Mouse (Mus musculus) testis, postnatal 10 days (tissue): Measurements from ENCODE around the gene Fam102a.

Source experiments
- DNase-seq: peaks from one replicate; pipeline ENCODE4 v3.0.0; 2021; ENCODE audit warnings: low spot score

Fam102a gene

DNA sequence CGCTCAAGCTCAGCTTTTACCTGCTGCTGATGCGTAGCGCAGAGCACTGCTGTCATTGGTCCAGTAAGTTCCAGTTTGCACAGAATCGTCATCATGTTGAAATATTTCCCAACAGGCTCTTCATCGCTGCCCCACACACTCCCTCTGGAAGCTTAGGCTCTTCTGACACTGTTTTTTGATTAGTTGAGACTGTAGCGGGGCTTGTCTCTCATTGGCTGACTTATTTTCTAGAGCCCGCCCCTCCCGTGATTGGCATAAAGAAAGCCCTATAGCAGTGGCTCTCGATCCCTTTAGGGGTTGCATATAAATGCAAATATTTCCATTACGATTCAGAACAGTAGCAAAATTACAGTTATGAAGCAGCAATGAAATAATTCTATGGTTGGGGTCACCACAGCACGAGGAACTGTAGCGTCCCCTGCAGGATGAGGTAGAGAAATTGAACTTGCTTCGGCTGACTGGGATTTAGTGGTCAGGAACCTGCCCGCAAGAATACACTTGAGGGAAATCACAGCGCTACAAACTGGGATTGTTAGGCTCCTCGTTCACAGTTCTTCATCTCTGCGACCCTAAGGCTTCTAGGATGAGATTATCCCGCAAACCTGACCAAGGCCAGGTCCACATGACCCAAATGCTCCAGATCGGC is 46.4 kb downstream of the Fam102a start:
- no peak for DNase-seq

DNA sequence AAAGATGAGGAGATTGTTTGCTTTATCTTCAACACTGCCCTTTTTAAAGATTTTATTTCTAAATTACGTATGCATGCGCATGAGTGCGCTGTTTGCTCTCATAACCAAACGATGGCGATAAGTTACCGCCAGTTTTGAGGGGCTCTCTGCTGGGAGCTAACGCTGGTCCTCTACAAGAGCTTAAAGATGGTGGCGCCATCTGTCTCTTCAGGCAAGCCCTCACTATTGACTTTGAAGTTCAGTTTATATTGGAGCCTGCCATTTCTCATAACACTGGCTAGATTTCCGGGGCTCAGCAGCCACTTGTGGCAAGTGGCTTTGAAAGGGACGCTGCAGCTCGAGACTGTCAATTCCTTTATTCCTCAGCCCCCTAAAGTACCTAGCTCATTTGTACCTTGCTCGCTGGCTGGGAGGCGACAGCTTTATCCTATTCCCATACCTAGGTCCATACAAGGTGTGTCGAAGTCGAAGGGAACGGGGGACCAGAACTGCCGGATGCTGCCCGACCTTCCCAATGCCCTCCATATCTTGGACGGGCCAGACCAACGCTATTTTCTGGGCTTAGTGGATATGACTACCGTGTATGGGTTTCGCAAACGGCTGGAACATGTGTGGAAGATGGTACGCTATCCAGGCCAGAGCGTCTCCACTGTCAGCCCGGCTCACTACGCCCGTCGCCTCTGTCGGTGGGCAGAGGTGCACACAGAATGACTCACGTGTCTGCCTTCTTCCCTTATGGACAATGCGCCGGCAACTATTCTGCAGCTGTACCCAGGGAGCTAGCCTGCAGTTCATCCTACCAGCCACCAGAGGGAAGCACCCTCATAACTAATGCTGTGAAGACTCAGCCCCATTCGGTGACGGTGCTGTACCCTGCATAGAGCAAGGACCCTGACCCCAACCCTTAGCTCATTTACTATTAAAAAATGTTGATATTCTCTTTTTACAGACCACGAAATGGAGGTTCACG is 48.0 kb downstream of the Fam102a start:
- DNase-seq: peak; percentile 79

DNA sequence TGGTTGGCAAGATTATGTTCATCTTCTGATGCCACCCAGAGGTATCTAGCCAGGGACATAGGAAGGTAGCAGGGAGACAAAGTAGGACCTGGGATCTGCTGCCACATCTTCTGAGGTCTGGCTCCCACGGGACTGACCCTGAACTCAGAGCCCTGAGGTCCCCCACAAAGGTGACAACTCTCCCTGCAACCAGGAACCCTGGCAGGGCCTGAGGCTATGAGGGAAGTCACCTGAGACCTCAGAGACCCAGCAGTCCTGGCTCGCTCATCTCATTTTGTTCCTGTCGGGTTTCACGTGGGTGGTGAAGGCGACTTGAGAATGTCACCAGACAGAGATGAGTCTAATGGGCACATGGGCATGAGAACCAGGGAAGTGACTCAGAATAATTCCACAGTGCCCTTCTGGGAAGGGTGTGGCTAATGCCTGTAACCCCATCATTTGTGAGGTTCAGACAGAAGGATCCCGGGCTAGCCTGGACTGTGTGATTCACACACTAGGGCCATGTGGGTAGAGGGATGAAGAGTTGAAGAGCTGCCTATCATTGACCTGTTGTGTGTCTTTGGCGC is 50.1 kb downstream of the Fam102a start:
- DNase-seq: no peak

DNA sequence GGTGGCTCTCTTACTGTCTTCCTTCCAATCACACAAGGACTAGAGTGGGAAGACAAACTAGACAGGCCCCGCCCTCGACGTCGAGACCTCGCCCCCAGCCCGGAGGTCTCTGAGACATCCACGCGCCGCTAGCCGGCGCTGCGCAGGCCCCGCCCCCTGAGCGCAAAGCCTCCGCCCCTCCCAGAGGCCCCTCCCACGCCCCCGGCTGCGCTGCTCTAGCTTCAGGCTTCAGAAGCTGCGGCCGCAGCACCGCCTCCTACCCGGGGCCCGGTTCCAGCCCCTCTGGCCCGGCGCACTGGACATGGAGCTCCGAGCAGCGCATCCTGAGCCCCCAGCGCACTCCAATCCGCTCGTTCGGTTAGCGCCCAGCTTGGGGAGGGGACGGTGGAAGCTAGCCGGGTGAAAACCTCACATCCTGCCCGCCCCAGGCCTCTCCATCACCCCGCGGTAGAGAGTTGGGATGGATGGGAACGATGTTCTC is 51.8 kb downstream of the Fam102a start, which contains the start of gene St6galnac4:
Gene St6galnac4, plus strand, starts transcription at position 225 of the 481 bp plus-strand sequence.
- DNase-seq: peak; percentile 94

DNA sequence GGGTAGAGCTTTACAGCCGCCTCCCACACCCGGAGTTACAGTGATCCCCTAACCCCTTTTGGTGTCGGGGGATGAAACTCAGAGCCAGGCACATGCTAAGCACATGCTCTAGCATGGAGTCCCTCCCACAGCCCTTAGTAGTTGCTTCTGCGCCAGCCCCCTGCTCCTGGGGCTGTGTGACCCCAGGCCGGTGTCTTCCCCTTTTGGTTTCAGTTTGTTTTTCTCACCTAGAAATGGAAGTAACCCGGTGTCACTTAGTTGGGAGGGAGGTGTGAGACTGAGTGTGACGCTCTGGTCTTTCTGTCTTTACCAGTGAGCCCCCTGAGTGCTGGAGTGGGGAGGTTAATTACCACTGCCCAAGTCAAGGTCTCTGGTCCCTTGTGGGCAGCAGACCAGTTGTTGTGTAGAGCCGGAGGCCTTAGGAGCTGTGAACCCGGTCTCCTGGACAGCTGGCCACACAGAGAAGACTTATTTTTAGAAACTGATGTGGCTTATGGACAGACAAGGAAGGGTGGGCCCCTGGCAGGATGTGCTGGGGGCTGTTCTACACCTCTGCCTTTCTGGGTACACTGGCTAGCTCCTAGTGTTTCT is 52.7 kb downstream of the Fam102a start:
- no peak for DNase-seq

DNA sequence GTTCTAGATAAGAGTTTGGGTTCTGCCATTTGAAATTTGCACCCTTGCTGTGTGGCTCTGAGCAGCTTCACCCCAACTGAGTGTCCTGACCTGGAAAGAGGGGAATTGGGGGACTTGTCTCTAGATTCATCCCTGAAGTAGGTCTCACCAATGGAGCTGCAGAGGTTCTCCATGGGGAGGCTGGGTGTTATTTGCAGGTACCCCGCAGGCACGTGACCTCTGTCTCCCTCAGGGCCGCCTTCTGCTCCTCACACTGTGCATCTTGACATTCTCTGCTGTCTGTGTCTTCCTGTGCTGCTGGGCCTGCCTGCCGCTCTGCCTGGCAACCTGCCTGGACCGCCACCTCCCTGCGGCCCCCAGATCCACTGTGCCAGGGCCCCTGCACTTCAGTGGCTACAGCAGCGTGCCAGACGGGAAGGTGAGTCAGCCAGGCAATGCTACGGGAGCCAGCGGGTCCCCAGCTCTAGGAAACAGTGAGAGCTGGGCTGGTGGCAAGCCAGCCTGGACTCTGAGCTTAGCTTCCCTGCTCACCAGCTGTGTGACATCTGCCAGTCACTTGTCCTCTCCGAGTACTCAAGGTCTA is 54.2 kb downstream of the Fam102a start:
- DNase-seq: no peak

DNA sequence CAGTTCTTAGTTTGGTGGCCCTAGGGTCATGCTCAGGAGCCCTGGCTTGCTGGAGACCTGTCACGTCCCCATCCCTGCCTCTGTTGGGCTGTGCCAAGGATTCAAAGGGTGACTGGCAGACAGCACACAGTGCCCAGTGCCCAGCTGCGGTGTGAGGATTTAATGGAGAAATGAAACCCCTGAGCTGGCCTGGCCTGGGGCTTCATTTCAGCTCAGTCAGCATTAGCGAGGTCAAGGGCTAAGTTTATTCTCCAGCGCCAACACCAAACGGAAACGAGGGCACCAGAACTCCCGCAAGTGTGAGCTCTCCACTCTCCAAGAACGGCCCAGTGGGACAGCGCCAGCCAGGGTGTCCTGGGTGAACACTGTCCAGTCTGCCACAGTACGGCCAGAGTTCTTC is 55.1 kb downstream of the Fam102a start:
- DNase-seq: no peak

DNA sequence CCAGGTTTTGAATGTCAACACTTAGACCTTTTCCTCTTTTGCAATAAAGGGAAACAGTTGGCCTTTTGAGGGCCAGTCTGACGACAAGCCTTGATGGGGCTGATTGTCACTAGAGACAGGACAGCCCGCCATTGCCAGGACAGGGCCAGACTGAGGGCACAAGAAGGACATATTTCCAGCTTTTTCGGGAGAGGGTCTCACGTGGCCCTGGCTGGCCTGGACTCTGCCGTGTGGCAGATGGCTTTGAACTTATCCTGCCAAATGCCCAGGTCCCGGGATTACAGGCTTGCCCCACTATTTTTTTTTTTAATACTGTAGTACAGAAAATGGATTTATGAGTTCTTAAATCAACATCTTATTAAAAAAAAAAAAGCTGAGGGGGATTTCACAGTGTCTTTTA is 56.1 kb downstream of the Fam102a start:
- no peak for DNase-seq

DNA sequence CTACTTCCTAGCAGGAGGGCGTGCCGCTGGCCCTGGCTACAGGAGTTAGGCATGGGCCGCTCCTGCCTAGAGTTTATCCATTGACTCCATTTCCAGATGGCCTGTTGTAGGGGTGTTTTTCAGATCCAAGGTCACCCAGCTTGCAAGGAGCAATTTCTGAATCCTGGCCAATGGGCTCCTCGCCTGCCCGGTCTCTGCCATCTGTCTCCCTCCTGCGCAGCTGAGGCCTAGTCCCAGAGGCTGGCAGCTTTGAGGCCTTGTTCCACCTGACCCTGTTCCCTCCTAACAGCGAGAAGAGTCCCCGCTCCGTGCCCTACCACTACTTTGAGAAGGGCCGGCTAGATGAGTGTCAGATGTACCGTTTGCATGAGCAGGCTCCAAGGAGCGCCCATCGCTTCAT is 61.6 kb downstream of the Fam102a start:
- peak; percentile 57 for DNase-seq

DNA sequence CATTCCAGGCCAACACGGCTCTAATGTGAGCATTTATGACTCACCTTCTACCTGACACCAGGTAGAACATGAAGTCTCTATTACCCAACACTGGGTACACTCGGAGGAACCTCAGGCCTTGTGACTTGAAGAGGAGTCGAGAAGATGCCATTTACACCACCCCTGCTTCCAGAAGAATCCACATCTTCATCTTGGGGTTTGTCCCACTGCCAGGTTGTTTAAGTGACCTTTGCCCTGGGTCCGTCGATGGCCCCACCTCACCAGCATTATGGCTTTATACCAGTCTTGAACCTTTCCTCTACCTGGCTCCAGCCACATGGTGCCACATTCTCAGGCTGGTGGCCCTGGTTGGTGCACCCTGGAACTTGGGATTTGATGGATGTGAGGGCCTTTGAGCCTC is 62.1 kb downstream of the Fam102a start:
- no peak for DNase-seq

DNA sequence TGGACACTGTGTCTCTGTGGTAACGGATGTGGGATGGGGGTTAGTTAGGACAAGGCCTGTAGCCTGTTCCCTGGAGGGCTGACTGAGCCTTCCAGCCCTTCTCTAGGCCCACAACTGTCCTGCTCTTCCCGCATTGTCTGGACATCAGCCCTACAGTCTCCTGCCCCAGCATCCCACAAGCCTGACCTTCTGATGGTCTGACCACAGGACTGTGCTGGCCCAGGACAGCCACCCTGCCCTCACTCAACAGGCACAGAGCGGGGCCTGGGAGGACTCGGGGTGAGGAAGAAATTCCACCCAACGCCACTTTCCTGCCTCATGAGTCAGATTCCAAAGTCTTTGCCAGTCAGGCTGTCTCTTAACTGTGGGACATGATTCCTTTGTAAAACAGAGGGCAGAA is 62.6 kb downstream of the Fam102a start:
- no peak for DNase-seq

DNA sequence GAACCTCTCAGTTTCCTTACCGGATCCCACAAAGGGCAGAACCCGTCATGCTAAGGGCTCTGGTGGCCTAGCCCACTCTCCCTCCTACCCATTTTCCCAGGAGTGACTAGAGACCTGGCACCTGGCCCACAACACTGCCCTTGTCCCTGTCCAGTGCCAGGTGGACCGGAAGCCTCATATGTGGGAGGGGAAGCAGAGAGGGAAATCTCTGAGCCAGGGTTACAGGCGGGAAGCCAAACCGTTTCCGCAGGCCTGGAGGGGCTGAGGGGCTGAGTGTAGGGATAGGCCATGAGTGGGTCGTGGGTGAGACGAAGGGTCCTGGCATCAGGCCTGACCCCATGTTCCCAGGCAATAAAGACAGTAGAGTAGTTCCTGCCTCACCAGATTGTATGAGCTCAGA is 63.4 kb downstream of the Fam102a start:
- DNase-seq: peak; percentile 73

DNA sequence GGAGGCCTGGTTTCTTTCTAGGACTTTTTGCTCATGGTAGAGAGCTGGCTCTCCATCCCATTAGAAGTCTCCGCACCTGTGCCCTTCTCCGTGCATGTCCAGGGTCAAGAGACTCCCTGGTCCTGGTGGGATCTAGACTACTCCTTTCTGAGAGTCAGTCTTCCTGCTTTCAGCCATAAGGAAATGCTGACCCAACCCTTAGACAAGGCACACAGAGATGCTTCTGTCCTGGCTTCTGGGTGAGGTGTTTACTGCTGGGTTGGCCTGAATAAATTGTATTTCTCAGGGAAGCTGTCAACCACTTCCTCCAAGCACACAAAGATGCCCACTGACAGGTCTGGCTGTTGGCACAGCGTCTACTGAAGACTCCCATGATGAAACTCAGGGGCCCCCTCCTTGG is 64.3 kb downstream of the Fam102a start, which contains the start of gene St6galnac6:
Gene St6galnac6, plus strand, starts transcription at position 301 of the 400 bp plus-strand sequence.
- no peak for DNase-seq

DNA sequence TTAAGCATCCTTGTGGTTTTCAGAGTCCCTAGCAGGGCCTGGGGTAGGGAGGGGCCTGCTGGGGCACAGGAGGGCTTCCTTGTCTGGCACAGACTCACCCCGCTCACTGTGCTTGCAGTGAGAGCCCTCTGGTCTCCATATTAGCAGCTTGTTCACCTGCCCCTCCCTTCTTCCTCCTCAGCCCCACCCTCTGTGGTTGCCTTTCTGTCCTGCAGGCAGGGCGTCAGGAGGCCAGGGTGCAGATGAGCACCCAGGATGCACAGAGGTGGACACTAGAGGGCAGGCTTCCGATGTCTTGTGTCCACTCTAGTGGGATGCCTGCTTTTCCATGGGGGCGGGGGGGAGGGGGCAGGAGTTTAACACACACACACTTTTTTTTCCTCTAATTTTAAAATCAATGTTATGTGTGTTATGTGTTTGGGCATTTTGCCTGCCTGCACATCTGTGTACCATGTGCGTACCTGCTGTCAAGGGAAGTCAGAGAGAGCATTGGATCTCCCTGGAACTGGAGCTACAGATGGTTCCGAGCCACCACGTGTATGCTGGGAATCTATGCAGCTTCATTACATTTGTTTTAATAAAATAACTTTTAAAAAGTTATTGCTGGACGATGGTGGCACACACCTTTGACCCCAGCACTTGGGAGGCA is 66.4 kb downstream of the Fam102a start:
- peak; percentile 75 for DNase-seq

DNA sequence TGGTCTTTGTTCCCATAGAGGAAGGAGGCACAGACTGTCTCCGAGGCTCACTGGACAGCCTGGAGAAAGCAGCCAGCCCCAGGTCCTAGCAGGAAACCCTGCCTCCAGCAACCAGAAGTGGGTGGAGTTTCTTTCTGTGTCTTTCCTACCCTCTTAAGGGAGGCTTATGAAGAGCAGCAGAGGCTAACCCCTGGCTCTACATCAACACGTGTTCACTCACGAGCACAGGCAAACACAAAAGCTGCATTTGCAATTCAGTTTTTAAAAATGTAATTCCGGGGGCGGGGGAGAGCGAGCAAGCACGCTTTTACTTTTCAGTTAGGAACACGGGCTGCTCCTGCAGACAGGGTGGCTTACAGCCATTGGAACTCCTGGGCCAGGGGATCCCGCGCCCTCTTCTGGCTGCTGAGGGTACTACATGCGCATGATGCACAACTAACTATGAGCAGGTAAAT is 67.5 kb downstream of the Fam102a start:
- peak; percentile 94 for DNase-seq

DNA sequence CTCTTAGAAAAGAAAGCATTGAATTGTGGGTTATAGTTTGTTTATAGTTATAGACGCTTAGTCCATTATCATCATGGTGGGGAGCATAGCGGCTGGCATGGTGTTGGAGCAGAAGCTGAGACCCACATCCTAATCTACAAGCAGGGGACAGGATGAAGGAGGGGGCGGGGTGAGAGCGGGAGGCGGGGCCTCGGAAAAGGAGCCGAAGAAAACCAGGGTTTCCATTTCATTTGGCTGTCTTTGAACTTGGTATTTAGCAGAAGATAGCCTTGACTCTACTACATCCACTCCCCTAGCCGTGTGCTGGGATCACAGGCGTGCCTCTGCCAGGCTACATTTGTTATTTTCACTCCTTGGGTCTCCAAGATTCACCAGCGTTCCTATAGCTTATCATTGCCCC is 69.5 kb downstream of the Fam102a start:
- DNase-seq: no peak

DNA sequence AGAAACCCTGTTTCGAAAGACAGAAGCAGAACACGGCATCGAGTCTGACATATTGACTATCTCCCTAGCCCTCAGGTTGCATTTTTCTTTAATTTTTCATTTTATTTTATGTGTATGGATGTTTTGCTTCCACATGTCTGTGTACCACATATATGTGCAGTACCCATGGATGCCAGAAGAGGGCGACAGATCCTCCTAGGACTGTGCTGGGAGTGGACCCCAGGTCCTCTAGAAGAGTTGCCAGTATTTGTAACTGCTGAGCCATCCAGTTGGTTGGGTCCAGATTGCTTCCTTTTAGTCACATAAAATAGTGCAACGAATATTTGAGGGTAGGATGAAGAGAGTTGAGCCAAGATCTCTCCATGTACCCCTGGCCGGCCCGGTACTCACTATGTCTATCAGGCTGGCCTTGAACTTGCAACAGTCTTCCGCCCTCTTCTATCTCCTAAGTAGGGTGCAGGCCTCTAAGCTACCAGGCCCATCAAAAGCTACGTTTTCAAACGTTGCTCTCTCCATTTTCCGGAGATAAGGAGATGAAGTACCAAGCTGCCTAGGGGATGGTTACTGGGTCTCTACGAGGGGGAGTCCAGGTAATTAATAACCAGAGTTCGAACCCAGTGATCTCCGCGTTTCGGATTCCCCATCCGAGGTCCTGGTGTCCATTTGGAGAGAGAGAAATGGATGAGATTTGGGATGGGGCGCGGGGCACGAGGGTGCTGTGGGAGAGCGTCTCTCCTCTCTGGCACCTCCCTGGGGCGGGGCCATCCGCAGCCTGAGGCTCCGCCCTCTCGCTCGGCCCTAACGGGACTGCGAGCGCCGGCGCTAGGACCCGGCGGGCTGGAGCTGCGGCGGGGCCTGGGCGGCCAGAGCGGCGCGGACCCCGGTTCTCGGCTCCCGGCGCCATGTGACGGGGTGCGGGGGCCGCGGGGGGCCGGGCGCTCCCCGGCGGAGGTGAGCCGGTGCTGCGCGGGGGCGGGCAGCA is 71.3 kb downstream of the Fam102a start:
- peak; percentile 96 for DNase-seq

DNA sequence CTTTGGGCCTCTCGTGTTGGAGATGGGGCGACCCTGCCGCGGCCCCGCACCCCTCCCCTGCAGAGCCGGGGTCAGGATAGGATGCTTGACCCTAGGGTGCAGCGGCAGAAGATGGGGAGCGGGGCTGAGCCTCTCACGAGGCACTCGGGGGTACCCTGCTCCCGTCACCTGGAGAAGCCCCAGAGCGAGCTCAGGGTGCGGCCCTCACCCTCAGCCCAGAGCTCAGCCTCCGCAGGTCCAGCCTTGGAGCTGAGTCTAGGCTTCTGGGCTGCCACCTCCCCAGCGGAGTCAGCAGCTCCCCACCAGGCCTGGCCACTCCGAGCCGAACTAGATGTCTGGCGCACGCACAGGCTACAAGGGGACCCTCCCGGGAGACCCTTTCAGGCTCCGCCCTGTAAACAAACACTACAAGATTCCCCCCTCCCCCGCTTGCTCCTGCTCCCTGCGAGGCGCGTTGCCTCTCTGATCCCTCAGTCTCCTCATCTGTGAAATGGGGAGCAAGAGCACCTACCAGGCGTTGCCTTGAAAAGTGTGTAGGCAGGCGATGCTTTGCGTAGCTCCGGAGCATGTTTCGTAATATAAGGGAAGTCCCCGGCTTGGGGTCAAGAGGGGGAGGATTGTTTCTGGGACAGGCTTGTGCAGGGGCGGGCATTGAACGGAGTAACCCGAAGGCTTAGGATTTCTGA is 72.3 kb downstream of the Fam102a start:
- peak; percentile 74 for DNase-seq

DNA sequence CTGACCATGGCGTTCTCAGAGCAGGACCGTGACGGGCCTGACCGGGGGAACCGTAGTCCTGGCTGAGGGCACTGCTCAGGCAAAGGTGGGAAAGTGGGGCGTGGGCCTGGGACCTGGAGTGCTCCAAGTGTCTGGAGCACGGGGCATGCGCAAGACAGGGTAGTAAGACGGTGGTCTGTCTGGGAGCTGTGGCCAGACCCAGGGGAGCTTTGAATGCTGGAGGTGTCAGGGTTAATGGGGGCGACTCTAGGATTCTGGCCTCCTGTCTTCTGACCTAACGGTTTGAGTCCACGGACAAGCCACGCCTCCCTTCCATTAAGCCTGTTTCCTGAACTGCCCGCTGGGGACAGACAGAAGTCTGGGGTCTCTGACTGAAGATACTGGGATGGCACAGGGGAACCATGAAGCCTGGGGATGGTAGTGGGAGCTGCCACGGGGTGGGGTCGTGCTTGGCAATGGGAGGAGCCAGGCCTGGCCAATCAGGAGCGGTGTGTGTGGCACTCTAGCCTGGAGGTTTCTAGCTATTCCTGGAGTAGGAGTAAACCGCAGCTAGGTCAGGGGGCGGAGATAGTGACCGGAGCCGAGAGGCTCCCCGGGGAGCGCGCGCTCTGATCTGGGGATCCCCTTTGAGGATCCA is 73.1 kb downstream of the Fam102a start:
- peak; percentile 78 for DNase-seq
